Mouse (Mus musculus): ENCODE results near the gene Nek2. TPM values are rescaled to one million over a fixed set of nuclear protein-coding genes. Genes with fewer than 3 reads are reported as not detected.

Nek2 gene
- total and polyA plus RNA-seq, 2 experiments: 0.28 to 0.46 TPM

DNA sequence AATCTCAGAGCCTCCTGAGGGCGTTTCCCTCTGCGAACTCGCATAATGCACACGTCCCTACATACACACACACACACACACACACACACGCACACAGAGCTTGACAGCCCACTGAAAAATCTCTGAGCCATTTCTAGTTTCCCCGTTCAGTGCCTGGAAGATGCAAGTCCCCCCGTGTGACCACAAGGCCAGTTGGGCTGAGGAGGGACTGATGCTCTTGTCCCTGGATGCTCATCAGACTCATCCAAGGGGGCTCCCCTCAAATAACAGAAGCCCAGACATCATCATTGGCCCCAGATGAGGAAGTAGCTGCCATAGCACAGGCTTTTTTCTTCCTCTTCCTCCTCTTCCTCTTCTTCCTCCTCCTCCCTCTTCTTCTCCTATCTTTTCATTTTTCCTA lies 13.3 kb upstream of the Nek2 start:
- H3K4me1 ChIP-seq (ENCODE audit: control insufficient read depth, insufficient read depth, low read length): peaks cover 6% of the 10 kb centered on the region; the same call in 1 of the 2 replicates
- no peak overlapping the region for H3K27ac ChIP-seq (replicated peaks; ENCODE audit: insufficient read depth, low read depth, low read length)
- no peaks in the 10 kb centered on the region for H3K27me3 ChIP-seq (ENCODE audit: control insufficient read depth, insufficient read depth, low read length)
- H3K79me2 ChIP-seq (ENCODE audit: control insufficient read depth, insufficient read depth, low read length): no peaks in the 10 kb centered on the region
- no peak for DNase-seq (ENCODE audit: extremely low read depth, low read depth, low spot score)
- H3K36me3 ChIP-seq (ENCODE audit: control insufficient read depth, insufficient read depth, low read length): no peaks in the 10 kb centered on the region
- TF ChIP-seq POLR2A (IDR thresholded peaks at IDR 0.05; ENCODE audit: extremely low read depth, insufficient read depth, low read length) (no peak), CTCF (IDR thresholded peaks at IDR 0.05; ENCODE audit: low read depth, low read length) (no peak)
- H3K9ac ChIP-seq (ENCODE audit: low read depth, low read length): no peak overlapping the region
- WGBS: 89% methylated on average over 7 of the region's 7 CpGs
- H3K4me3 ChIP-seq (ENCODE audit: insufficient read depth, low read depth, low read length): no peak overlapping the region

DNA sequence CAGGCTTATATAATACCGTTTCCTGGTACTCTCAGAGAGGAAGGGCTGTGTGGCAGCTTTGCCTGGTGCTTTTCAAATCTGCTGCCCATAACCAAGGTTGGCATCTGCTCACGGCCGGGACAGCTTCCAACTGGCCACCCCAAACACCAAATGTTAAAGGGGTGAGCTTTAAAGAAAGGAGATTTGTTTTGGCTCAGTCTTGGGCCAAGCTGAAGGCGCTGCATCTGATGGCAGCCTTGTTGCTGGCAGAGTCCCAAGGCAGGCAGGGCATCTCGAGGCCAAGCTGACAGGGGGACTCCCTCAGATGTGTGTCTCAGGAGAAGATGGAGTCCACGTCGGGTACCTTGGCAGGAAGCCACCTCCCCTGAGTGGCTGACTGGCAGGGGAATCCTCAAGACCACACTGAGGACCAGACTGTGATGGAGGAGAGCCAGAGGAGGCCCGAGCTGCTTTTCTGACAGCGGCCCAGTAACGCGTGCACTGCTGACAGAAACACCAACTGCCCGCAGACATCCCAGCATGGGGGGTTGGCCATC lies 12.5 kb upstream of the Nek2 start:
- Histone ChIP-seq H3K9ac (ENCODE audit: low read depth, low read length) (no peak overlapping the region), H3K27me3 (ENCODE audit: control insufficient read depth, insufficient read depth, low read length) (no peaks in the 10 kb centered on the region), H3K4me1 (ENCODE audit: control insufficient read depth, insufficient read depth, low read length) (no peaks in the 10 kb centered on the region), H3K36me3 (ENCODE audit: control insufficient read depth, insufficient read depth, low read length) (no peaks in the 10 kb centered on the region), H3K79me2 (ENCODE audit: control insufficient read depth, insufficient read depth, low read length) (no peaks in the 10 kb centered on the region), H3K4me3 (ENCODE audit: insufficient read depth, low read depth, low read length) (no peak overlapping the region), H3K27ac (replicated peaks; ENCODE audit: insufficient read depth, low read depth, low read length) (no peak overlapping the region)
- WGBS: 71% methylated on average over 12 of the region's 12 CpGs
- TF ChIP-seq POLR2A (IDR thresholded peaks at IDR 0.05; ENCODE audit: extremely low read depth, insufficient read depth, low read length) (no peak), CTCF (IDR thresholded peaks at IDR 0.05; ENCODE audit: low read depth, low read length) (no peak)
- DNase-seq (ENCODE audit: extremely low read depth, low read depth, low spot score): no peak

DNA sequence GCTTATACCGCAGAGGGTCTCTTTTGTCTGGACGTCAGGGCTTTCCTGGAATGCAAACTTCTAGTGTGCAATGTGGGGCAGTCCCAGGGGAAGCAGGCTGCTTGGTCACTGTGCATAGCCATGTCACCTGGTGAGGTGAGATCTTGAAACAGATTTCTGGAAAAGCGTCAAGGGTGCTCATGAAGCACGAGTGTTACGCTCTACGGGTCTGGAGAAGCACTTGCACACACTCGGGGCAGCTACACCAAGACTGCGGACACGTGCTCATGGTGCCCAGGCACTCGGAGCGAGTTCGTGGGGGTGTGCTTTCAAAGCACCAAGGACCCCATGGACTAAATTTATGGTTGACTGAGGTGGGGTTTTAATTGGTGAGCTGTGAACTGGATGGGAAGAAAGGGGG lies 9.5 kb upstream of the Nek2 start:
- no peak for DNase-seq (ENCODE audit: extremely low read depth, low read depth, low spot score)
- no peaks in the 10 kb centered on the region for H3K36me3 ChIP-seq (ENCODE audit: control insufficient read depth, insufficient read depth, low read length)
- no peak overlapping the region for H3K27ac ChIP-seq (replicated peaks; ENCODE audit: insufficient read depth, low read depth, low read length)
- 92% methylated on average over 12 of the region's 12 CpGs for WGBS
- no peaks in the 10 kb centered on the region for H3K27me3 ChIP-seq (ENCODE audit: control insufficient read depth, insufficient read depth, low read length)
- no peaks in the 10 kb centered on the region for H3K4me1 ChIP-seq (ENCODE audit: control insufficient read depth, insufficient read depth, low read length)
- no peaks in the 10 kb centered on the region for H3K79me2 ChIP-seq (ENCODE audit: control insufficient read depth, insufficient read depth, low read length)
- H3K4me3 ChIP-seq (ENCODE audit: insufficient read depth, low read depth, low read length): no peak overlapping the region
- TF ChIP-seq POLR2A (IDR thresholded peaks at IDR 0.05; ENCODE audit: extremely low read depth, insufficient read depth, low read length) (no peak), CTCF (IDR thresholded peaks at IDR 0.05; ENCODE audit: low read depth, low read length) (no peak)
- H3K9ac ChIP-seq (ENCODE audit: low read depth, low read length): no peak overlapping the region

DNA sequence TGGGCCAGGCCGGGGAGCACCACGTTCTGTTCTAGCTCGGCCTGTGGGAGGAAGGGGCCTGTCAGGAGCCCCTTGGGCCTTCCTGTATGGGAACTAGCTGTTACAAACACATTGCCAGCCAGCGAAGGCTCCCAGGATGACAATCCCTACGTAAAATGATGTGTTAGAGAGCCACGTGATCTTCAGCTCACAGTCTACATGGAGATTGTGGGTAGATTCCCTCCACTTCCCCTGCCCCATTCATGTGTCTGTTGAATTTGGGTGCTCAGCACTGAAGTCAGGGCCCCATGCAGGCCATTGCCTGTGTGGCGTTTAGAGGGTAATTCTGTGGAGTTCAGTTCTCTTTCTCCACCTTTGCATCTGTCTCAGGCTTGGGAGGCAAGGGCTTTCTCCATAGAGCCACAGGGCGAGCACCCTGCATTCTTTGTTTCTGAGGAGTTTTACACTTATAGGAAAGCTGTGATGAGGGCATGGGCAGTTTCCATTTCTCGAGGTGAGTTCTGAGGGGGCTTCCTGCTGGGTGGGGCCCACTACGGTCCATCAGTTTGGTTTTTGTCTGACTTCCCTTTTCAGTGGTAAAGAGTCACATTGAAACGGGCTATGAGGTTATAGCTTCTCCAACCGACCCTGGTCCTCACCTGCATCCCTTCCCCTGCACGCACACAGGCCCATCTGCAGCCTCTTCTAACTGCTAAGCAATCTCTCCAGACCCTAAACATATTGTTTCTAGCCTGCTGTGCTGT lies 8.1 kb upstream of the Nek2 start:
- Histone ChIP-seq H3K4me3 (ENCODE audit: insufficient read depth, low read depth, low read length) (no peak overlapping the region), H3K9ac (ENCODE audit: low read depth, low read length) (no peak overlapping the region), H3K79me2 (ENCODE audit: control insufficient read depth, insufficient read depth, low read length) (no peaks in the 10 kb centered on the region), H3K27ac (replicated peaks; ENCODE audit: insufficient read depth, low read depth, low read length) (no peak overlapping the region), H3K36me3 (ENCODE audit: control insufficient read depth, insufficient read depth, low read length) (no peaks in the 10 kb centered on the region), H3K4me1 (ENCODE audit: control insufficient read depth, insufficient read depth, low read length) (no peaks in the 10 kb centered on the region; the same call in 1 of the 2 replicates), H3K27me3 (ENCODE audit: control insufficient read depth, insufficient read depth, low read length) (no peaks in the 10 kb centered on the region)
- TF ChIP-seq POLR2A (IDR thresholded peaks at IDR 0.05; ENCODE audit: extremely low read depth, insufficient read depth, low read length) (no peak), CTCF (IDR thresholded peaks at IDR 0.05; ENCODE audit: low read depth, low read length) (no peak)
- no peak for DNase-seq (ENCODE audit: extremely low read depth, low read depth, low spot score)
- WGBS: 90% methylated on average over 13 of the region's 13 CpGs

DNA sequence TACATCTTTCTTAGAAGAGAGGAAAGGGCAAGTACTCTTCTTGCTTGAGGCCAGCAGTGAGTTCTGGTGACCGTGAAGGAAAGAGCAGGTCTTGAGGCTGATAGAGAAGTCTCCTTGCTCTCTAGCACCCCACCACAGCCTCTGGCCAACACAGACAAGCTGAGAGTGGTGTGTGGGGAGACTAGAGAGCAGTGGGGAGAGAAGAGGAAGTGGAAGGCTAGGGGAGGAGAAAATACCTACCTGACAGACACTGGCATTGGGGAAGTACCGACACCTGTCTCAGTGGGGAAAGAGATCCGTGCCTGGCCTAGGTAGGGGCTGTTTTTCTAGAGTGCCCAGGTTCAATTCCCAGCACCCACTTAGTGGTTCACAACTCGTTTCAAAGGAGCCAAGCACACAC lies 7.0 kb upstream of the Nek2 start:
- no peak for DNase-seq (ENCODE audit: extremely low read depth, low read depth, low spot score)
- 90% methylated on average over 4 of the region's 4 CpGs for WGBS
- TF ChIP-seq CTCF (IDR thresholded peaks at IDR 0.05; ENCODE audit: low read depth, low read length): no peak
- TF ChIP-seq POLR2A (IDR thresholded peaks at IDR 0.05; ENCODE audit: extremely low read depth, insufficient read depth, low read length): no peak
- H3K79me2 ChIP-seq (ENCODE audit: control insufficient read depth, insufficient read depth, low read length): no peaks in the 10 kb centered on the region
- no peak overlapping the region for H3K9ac ChIP-seq (ENCODE audit: low read depth, low read length)
- no peak overlapping the region for H3K27ac ChIP-seq (replicated peaks; ENCODE audit: insufficient read depth, low read depth, low read length)
- no peak overlapping the region for H3K4me3 ChIP-seq (ENCODE audit: insufficient read depth, low read depth, low read length)
- no peaks in the 10 kb centered on the region; the same call in 1 of the 2 replicates for H3K4me1 ChIP-seq (ENCODE audit: control insufficient read depth, insufficient read depth, low read length)
- H3K36me3 ChIP-seq (ENCODE audit: control insufficient read depth, insufficient read depth, low read length): no peaks in the 10 kb centered on the region
- no peaks in the 10 kb centered on the region for H3K27me3 ChIP-seq (ENCODE audit: control insufficient read depth, insufficient read depth, low read length)

DNA sequence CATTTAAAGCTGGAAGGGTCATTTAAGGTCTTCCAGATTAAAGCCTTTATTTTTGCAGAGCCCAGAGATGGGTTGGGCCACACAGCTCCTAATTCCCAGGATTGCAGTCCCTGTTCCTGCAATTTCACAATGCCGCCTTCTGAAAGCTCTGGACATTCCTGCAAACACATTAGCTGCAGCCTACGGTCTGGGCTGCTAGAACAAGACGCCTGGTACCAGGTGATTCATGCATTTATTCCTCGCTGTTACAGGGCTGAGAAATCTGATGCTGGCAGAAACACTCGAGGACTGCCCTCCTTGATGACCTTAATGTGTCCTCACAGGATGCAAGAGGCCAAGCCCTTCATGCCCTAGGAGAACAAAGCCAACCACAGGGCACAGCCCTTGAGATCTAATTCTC lies 6.3 kb upstream of the Nek2 start:
- Histone ChIP-seq H3K4me3 (ENCODE audit: insufficient read depth, low read depth, low read length) (no peak overlapping the region), H3K79me2 (ENCODE audit: control insufficient read depth, insufficient read depth, low read length) (no peaks in the 10 kb centered on the region), H3K9ac (ENCODE audit: low read depth, low read length) (no peak overlapping the region), H3K27ac (replicated peaks; ENCODE audit: insufficient read depth, low read depth, low read length) (no peak overlapping the region), H3K4me1 (ENCODE audit: control insufficient read depth, insufficient read depth, low read length) (no peaks in the 10 kb centered on the region; the same call in 1 of the 2 replicates), H3K27me3 (ENCODE audit: control insufficient read depth, insufficient read depth, low read length) (no peaks in the 10 kb centered on the region), H3K36me3 (ENCODE audit: control insufficient read depth, insufficient read depth, low read length) (no peaks in the 10 kb centered on the region)
- 65% methylated on average over 5 of the region's 5 CpGs for WGBS
- TF ChIP-seq CTCF (IDR thresholded peaks at IDR 0.05; ENCODE audit: low read depth, low read length) (no peak), POLR2A (IDR thresholded peaks at IDR 0.05; ENCODE audit: extremely low read depth, insufficient read depth, low read length) (no peak)
- DNase-seq (ENCODE audit: extremely low read depth, low read depth, low spot score): no peak
